Mouse (Mus musculus): ENCODE data around the gene Nectin1. TPM values are rescaled to one million over a fixed set of nuclear protein-coding genes. Genes with fewer than 3 reads are reported as not detected.

The Nectin1 gene
- polyA plus RNA-seq (2014; fragmentation: Nextera tagmentation; extraction: Ambion mirVana) = 10.5 and 11.1 TPM in 2 replicates

DNA sequence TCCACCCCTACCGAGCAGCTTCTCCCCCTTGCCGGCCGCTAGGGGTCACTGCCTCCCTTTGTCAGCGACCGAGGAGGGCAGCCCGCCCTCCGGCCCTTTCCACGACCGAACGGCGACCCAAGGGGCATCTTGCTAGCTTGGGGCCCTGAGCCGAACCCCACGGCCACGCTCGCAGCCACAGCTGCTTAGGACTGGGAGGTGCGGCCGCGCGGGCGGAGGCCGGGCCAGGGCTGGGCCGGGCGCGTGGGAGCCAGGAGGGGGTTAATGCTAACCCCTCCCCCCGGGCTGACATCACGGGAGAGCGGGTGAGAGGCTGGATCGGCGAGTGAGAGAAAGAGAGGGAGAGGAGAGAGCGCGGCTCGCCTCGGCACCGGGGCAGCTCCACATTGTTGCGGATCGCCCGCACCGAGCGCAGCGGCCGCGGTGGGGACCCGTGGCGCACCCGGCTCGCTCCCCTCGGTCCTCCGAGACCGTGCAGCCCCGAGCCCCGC lies at the start of gene Nectin1:
Gene Nectin1, plus strand, starts transcription at position 338 of the 491 bp plus-strand sequence.
- Histone ChIP-seq H3K4me2 (replicated peaks; ENCODE audit: low read depth, low read length) (peak within 1 kb of the TSS; percentile 91), H3K27me3 (ENCODE audit: control insufficient read depth, insufficient read depth, low read length) (no peaks in the 10 kb centered on the region), H3K4me3 (ENCODE audit: low read depth, low read length) (peak within 1 kb of the TSS; percentile 88), H3K36me3 (ENCODE audit: control insufficient read depth, insufficient read depth, low read length) (no peaks in the 10 kb centered on the region), H3K4me1 (ENCODE audit: control insufficient read depth, insufficient read depth, low read length) (peaks cover 28% of the 10 kb centered on the region; the same call in 1 of the 2 replicates), H3K9me3 (ENCODE audit: control insufficient read depth, low read depth, low read length) (no peaks in the 10 kb centered on the region), H3K9ac (replicated peaks; ENCODE audit: low read depth, low read length) (peak within 1 kb of the TSS; percentile 87), H3K27ac (ENCODE audit: low read length) (peak within 1 kb of the TSS; percentile 97)
- ATAC-seq (ENCODE audit: insufficient number of reproducible peaks, insufficient read depth, low FRiP score, low read depth) = peak; percentile 89
- 1% methylated on average over 29 of the region's 51 CpGs for WGBS

DNA sequence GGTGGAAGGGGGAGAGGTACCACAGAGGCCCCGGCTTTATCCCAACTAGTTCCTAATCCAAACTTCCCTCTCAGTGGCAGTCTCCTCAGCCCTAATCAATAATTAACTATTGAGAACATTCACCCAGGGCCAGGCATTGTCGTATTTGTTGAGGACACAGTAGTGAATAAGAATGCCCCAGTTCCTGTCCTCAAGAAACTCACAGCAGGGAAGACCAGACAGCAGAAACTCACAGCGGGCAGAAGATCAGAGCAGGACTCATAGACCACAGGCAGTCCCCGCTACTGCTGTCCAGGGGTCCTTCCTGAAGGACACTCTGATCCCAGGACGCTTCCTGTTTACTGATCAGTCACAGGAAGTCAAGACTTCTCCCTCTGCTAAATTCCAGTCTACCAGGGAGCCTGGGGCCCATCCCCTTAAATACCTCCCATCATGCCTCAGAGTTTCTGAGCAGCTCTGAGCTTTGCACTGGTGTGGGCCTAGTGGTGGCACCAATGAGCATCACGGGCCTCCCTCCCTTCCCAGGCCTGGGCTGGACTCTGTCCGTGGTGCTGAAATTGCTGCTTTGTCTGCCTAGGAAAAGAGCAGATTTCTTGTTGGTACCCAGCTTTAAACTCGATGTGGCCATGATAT lies 45.6 kb upstream of the Nectin1 start:
- Histone ChIP-seq H3K4me2 (replicated peaks; ENCODE audit: low read depth, low read length) (no peak overlapping the region), H3K4me1 (ENCODE audit: control insufficient read depth, insufficient read depth, low read length) (no peaks in the 10 kb centered on the region), H3K9ac (replicated peaks; ENCODE audit: low read depth, low read length) (no peak overlapping the region), H3K9me3 (ENCODE audit: control insufficient read depth, low read depth, low read length) (no peaks in the 10 kb centered on the region), H3K36me3 (ENCODE audit: control insufficient read depth, insufficient read depth, low read length) (no peaks in the 10 kb centered on the region), H3K27ac (ENCODE audit: low read length) (no peak overlapping the region), H3K27me3 (ENCODE audit: control insufficient read depth, insufficient read depth, low read length) (no peaks in the 10 kb centered on the region), H3K4me3 (ENCODE audit: low read depth, low read length) (no peak overlapping the region)
- ATAC-seq (ENCODE audit: insufficient number of reproducible peaks, insufficient read depth, low FRiP score, low read depth) = no peak
- 9% methylated on average over 8 of the region's 8 CpGs for WGBS

- H3K4me2 ChIP-seq (replicated peaks; ENCODE audit: low read depth, low read length) = no peak overlapping the region
- no peak for ATAC-seq (ENCODE audit: insufficient number of reproducible peaks, insufficient read depth, low FRiP score, low read depth)
- no peak overlapping the region for H3K4me3 ChIP-seq (ENCODE audit: low read depth, low read length)
- H3K9me3 ChIP-seq (ENCODE audit: control insufficient read depth, low read depth, low read length) = no peaks in the 10 kb centered on the region
- no peak overlapping the region for H3K9ac ChIP-seq (replicated peaks; ENCODE audit: low read depth, low read length)
- H3K36me3 ChIP-seq (ENCODE audit: control insufficient read depth, insufficient read depth, low read length) = no peaks in the 10 kb centered on the region
- whole genome bisulfite sequencing = 86% methylated on average over 10 of the region's 10 CpGs
- no peaks in the 10 kb centered on the region for H3K4me1 ChIP-seq (ENCODE audit: control insufficient read depth, insufficient read depth, low read length)
- no peaks in the 10 kb centered on the region for H3K27me3 ChIP-seq (ENCODE audit: control insufficient read depth, insufficient read depth, low read length)
- H3K27ac ChIP-seq (ENCODE audit: low read length) = no peak overlapping the region
Observed at GRCm38 (mm10) chr9:43698841-43699240, 44.9 kb upstream of the Nectin1 start.

DNA sequence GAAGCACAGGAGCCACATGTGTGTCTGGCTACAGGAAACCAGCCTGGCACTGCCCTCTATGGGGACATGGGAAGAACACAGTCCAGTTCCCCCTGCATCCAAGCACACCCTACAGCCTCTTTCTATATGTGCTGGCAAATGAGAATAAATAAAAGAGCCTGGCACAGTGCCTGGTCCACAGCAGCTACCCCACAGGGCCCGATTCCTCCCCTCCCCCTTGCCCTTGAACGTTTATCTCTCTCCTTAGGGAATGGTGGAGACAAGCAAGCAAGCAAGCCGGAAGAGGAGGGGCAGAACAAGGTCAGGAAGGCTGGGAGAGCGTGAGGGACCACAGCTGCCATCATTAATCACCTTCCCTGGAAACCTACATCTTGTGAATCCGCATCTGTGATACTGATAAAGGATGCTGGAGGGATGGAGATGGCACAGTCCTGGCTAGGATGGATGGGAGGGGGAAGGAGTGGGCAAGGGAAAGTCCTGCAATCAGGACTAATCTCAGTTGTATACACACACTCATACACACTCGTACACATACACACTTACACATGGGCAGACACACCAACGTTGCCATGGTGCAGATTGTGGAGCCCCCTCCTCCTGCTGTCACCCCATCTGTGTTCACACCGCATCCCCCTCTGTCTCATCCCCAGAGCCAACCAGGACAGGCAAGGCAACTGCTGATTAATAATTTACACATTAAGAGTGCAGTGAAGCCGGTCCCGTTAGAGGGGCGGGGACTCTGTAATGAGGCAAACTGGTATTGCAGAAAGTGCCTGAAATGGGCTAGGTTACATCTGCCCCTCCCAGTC lies 44.2 kb upstream of the Nectin1 start:
- Histone ChIP-seq H3K9me3 (ENCODE audit: control insufficient read depth, low read depth, low read length) (no peaks in the 10 kb centered on the region), H3K9ac (replicated peaks; ENCODE audit: low read depth, low read length) (no peak overlapping the region), H3K4me2 (replicated peaks; ENCODE audit: low read depth, low read length) (no peak overlapping the region), H3K27ac (ENCODE audit: low read length) (no peak overlapping the region), H3K4me3 (ENCODE audit: low read depth, low read length) (no peak overlapping the region), H3K36me3 (ENCODE audit: control insufficient read depth, insufficient read depth, low read length) (no peaks in the 10 kb centered on the region), H3K4me1 (ENCODE audit: control insufficient read depth, insufficient read depth, low read length) (no peaks in the 10 kb centered on the region), H3K27me3 (ENCODE audit: control insufficient read depth, insufficient read depth, low read length) (no peaks in the 10 kb centered on the region)
- no peak for ATAC-seq (ENCODE audit: insufficient number of reproducible peaks, insufficient read depth, low FRiP score, low read depth)
- WGBS = 56% methylated on average over 11 of the region's 11 CpGs

DNA sequence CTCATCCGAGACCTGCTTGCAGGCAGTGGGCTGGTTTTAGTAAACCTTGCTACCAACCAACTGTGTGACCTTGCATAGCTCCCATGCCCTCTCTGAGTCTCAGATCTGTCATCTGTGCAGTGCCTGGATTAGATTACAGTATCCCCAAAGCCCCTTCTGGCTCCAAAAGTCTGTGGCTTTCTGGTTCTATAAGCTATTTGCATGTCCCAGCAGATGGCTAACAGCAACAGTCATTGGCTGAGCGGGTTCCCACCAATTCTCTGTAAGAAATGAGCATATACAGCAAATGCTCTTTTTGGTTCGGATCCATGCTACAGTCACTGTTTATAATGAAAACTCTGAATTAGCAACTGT lies 43.6 kb upstream of the Nectin1 start:
- Histone ChIP-seq H3K4me2 (replicated peaks; ENCODE audit: low read depth, low read length) (no peak overlapping the region), H3K27ac (ENCODE audit: low read length) (no peak overlapping the region), H3K27me3 (ENCODE audit: control insufficient read depth, insufficient read depth, low read length) (no peaks in the 10 kb centered on the region), H3K9ac (replicated peaks; ENCODE audit: low read depth, low read length) (no peak overlapping the region), H3K4me1 (ENCODE audit: control insufficient read depth, insufficient read depth, low read length) (no peaks in the 10 kb centered on the region), H3K36me3 (ENCODE audit: control insufficient read depth, insufficient read depth, low read length) (no peaks in the 10 kb centered on the region), H3K4me3 (ENCODE audit: low read depth, low read length) (no peak overlapping the region), H3K9me3 (ENCODE audit: control insufficient read depth, low read depth, low read length) (no peaks in the 10 kb centered on the region)
- ATAC-seq (ENCODE audit: insufficient number of reproducible peaks, insufficient read depth, low FRiP score, low read depth) = no peak
- 65% methylated on average over 3 of the region's 3 CpGs for WGBS

GRCm38 (mm10) chr9:43701748-43702147 lies 42.0 kb upstream of the Nectin1 start:
- Histone ChIP-seq H3K4me2 (replicated peaks; ENCODE audit: low read depth, low read length) (no peak overlapping the region), H3K4me1 (ENCODE audit: control insufficient read depth, insufficient read depth, low read length) (no peaks in the 10 kb centered on the region)
- ATAC-seq (ENCODE audit: insufficient number of reproducible peaks, insufficient read depth, low FRiP score, low read depth) = no peak

DNA sequence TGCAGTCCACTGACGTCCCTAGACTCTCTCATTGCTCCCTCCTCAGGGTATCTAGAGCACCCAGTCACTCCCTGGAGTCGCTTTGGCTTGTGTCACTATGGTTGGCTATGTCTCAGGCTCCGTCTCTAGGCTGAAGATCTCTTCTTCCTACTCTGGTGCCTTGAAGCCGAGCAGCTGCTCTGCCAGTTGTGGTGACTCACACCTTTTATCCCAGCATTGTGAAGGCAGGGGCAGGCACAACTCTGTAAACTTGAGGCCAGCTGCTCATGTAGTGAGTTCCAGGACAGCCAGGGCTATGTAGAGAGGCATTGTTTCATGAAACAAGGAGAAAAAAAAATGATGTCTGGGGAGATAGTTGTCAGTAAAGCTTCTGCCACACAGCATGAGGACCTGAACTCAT lies 36.2 kb upstream of the Nectin1 start:
- ATAC-seq (ENCODE audit: insufficient number of reproducible peaks, insufficient read depth, low FRiP score, low read depth) = no peak
- H3K4me1 ChIP-seq (ENCODE audit: control insufficient read depth, insufficient read depth, low read length) = no peaks in the 10 kb centered on the region

More at GRCm38 (mm10) chr9:43701748-43702147, 42.0 kb upstream of the Nectin1 start:
- Histone ChIP-seq H3K9ac (replicated peaks; ENCODE audit: low read depth, low read length) (no peak overlapping the region), H3K27me3 (ENCODE audit: control insufficient read depth, insufficient read depth, low read length) (no peaks in the 10 kb centered on the region), H3K36me3 (ENCODE audit: control insufficient read depth, insufficient read depth, low read length) (no peaks in the 10 kb centered on the region), H3K9me3 (ENCODE audit: control insufficient read depth, low read depth, low read length) (no peaks in the 10 kb centered on the region), H3K27ac (ENCODE audit: low read length) (no peak overlapping the region), H3K4me3 (ENCODE audit: low read depth, low read length) (no peak overlapping the region)

GRCm38 (mm10) chr9:43708715-43709114 lies 35.1 kb upstream of the Nectin1 start:
- Histone ChIP-seq H3K9ac (replicated peaks; ENCODE audit: low read depth, low read length) (no peak overlapping the region), H3K9me3 (ENCODE audit: control insufficient read depth, low read depth, low read length) (no peaks in the 10 kb centered on the region), H3K36me3 (ENCODE audit: control insufficient read depth, insufficient read depth, low read length) (no peaks in the 10 kb centered on the region), H3K27me3 (ENCODE audit: control insufficient read depth, insufficient read depth, low read length) (no peaks in the 10 kb centered on the region), H3K4me2 (replicated peaks; ENCODE audit: low read depth, low read length) (no peak overlapping the region), H3K4me1 (ENCODE audit: control insufficient read depth, insufficient read depth, low read length) (no peaks in the 10 kb centered on the region), H3K27ac (ENCODE audit: low read length) (no peak overlapping the region), H3K4me3 (ENCODE audit: low read depth, low read length) (no peak overlapping the region)
- ATAC-seq (ENCODE audit: insufficient number of reproducible peaks, insufficient read depth, low FRiP score, low read depth) = no peak
- 92% methylated on average over 2 of the region's 2 CpGs for WGBS

More for the DNA sequence above, 36.2 kb upstream of the Nectin1 start:
- 61% methylated on average over 4 of the region's 4 CpGs for WGBS
- Histone ChIP-seq H3K9me3 (ENCODE audit: control insufficient read depth, low read depth, low read length) (no peaks in the 10 kb centered on the region), H3K4me3 (ENCODE audit: low read depth, low read length) (no peak overlapping the region), H3K27ac (ENCODE audit: low read length) (no peak overlapping the region), H3K27me3 (ENCODE audit: control insufficient read depth, insufficient read depth, low read length) (no peaks in the 10 kb centered on the region), H3K4me2 (replicated peaks; ENCODE audit: low read depth, low read length) (no peak overlapping the region), H3K9ac (replicated peaks; ENCODE audit: low read depth, low read length) (no peak overlapping the region), H3K36me3 (ENCODE audit: control insufficient read depth, insufficient read depth, low read length) (no peaks in the 10 kb centered on the region)
